Mouse (Mus musculus) heart, postnatal 0 days (tissue): ENCODE measurements at regions not wholly inside any gene's neighbourhood (a gene's known extent, or its start where the extent isn't known, plus 50 kb on each side); places are given as distances from the start of the nearest gene placed in this dataset.

Experiments
- ATAC-seq: fragments of 200-750 bp; cut with Nextera tagmentation; 2 replicates; pipeline ENCODE4 v1.8.0; 2017; ENCODE audit warnings: low read depth, moderate number of reproducible peaks, moderate library complexity; ENCODE audit not compliant: insufficient read depth
- DNase-seq: peaks from one replicate; pipeline ENCODE4 v3.0.0-alpha.2; 2016; ENCODE audit warnings: low spot score
- H3K27ac ChIP-seq: fragments of 300-500 bp; sonication (generic); 2 replicates; pipeline ENCODE4 v1.5.1; 2014; ENCODE audit warnings: low read depth, mild to moderate bottlenecking
- H3K27me3 ChIP-seq: fragments of 300-500 bp; sonication (generic); 2 replicates; pipeline ENCODE4 v1.6.1; 2014; ENCODE audit warnings: low read length, mixed read lengths; ENCODE audit not compliant: control insufficient read depth, insufficient read depth
- H3K36me3 ChIP-seq: fragments of 300-500 bp; sonication (generic); replicated peaks from 2 replicates; pipeline ENCODE4 v1.6.1; 2014; ENCODE audit warnings: low read length, mixed read lengths; ENCODE audit not compliant: control insufficient read depth, insufficient read depth
- H3K4me1 ChIP-seq: fragments of 300-500 bp; sonication (generic); 2 replicates; pipeline ENCODE4 v1.6.1; 2014; ENCODE audit warnings: antibody characterized with exemption; ENCODE audit not compliant: control insufficient read depth, insufficient read depth
- H3K4me2 ChIP-seq: fragments of 300-500 bp; sonication (generic); 2 replicates; pipeline ENCODE4 v1.6.1; 2014; ENCODE audit warnings: low read depth, mild to moderate bottlenecking, low read length, moderate library complexity
- H3K4me3 ChIP-seq: fragments of 300-500 bp; sonication (generic); 2 replicates; pipeline ENCODE4 v1.5.1; 2014; ENCODE audit warnings: low read depth, low read length
- H3K9ac ChIP-seq: fragments of 300-500 bp; sonication (generic); replicated peaks from 2 replicates; pipeline ENCODE4 v1.6.1; 2014; ENCODE audit warnings: low read depth, low read length, mixed read lengths
- H3K9me3 ChIP-seq: fragments of 300-500 bp; sonication (generic); replicated peaks from 2 replicates; pipeline ENCODE4 v1.6.1; 2016; ENCODE audit warnings: low read length; ENCODE audit not compliant: control insufficient read depth
- CTCF ChIP-seq: IDR thresholded peaks from 2 replicates; pipeline ENCODE4 v1.5.1; 2016; ENCODE audit warnings: antibody characterized with exemption, control low read depth, low read depth
- EP300 ChIP-seq: IDR thresholded peaks from 2 replicates; pipeline ENCODE4 v1.6.1; 2016; ENCODE audit warnings: antibody characterized with exemption, low read depth
- WGBS: fragments of 180-500 bp; shearing (Covaris S2); extraction: QIAGEN DNeasy Blood & Tissue Kit; methylation state at CpG from one replicate; pipeline ENCODE4 v1.1.7; 2014; 5-methylcytosine and 5-hydroxymethylcytosine counted together

GRCm38 (mm10) chr14:100426399-100426798, 141.9 kb upstream of the Klf12 start:
- no peaks in the 10 kb centered on the region for H3K4me1 ChIP-seq
- no peaks in the 10 kb centered on the region for H3K9me3 ChIP-seq
- H3K27me3 ChIP-seq: no peaks in the 10 kb centered on the region
- H3K4me2 ChIP-seq: no peak overlapping the region
- no peak for DNase-seq
- no peak for ATAC-seq
- H3K4me3 ChIP-seq: no peak overlapping the region
- TF ChIP-seq EP300 (no peak), CTCF (no peak)
- WGBS: 88% methylated on average over 7 of the region's 7 CpGs
- H3K36me3 ChIP-seq: no peaks in the 10 kb centered on the region
- no peak overlapping the region for H3K9ac ChIP-seq
- H3K27ac ChIP-seq: no peak overlapping the region

DNA sequence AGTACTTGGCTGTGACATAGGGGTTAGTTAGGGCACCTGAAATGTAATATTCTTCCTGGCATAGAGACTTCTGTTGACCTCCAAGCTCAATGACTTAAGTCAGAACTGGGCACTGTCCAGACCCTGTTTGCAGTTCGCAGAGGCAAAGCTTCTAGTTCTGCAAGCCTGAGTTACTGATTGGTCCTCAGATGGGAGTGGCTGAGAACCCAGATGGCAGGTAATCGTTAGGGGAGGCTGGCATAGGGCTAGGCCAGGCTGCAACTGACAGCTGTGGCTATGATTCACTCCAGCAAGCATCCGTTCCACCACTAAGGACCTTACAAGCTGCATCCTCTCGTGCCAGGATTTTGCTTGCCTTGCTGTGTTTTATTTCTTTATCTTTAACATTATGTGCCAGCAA, 139.3 kb upstream of the Klf12 start:
- ATAC-seq (no peak), DNase-seq (no peak)
- Histone ChIP-seq H3K4me2 (no peak overlapping the region), H3K27ac (no peak overlapping the region), H3K27me3 (no peaks in the 10 kb centered on the region), H3K4me3 (no peak overlapping the region), H3K36me3 (no peaks in the 10 kb centered on the region), H3K9ac (no peak overlapping the region), H3K4me1 (no peaks in the 10 kb centered on the region), H3K9me3 (no peaks in the 10 kb centered on the region)
- 56% methylated on average over 4 of the region's 4 CpGs for WGBS
- TF ChIP-seq CTCF (no peak), EP300 (no peak)

DNA sequence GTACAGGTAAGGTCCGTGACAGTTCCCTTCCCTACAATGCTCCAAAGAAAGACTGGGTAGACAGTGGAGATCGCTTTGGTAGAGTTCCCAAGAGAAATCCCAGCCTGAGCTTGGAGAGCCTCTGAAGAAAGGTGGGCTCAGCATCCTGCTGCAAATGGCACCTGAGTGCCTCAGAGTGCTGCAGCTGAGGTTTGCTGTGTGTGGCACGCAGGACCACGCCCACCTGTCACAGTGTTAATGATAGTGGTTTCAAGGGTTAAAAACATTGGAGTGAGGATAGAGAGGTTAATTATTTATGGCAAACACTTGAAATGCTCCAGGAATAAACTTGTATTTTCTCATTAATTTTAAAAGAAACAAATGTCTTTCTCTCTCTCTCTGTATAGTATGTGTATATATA, 137.2 kb upstream of the Klf12 start:
- no peaks in the 10 kb centered on the region for H3K9me3 ChIP-seq
- ATAC-seq: no peak
- TF ChIP-seq EP300: no peak
- TF ChIP-seq CTCF: no peak
- no peak for DNase-seq
- no peaks in the 10 kb centered on the region for H3K36me3 ChIP-seq
- no peak overlapping the region for H3K4me2 ChIP-seq
- no peak overlapping the region for H3K4me3 ChIP-seq
- H3K4me1 ChIP-seq: no peaks in the 10 kb centered on the region
- H3K27ac ChIP-seq: no peak overlapping the region
- no peaks in the 10 kb centered on the region for H3K27me3 ChIP-seq
- H3K9ac ChIP-seq: no peak overlapping the region
- WGBS: 84% methylated on average over 4 of the region's 4 CpGs

GRCm38 (mm10) chr14:100415099-100415498, 130.6 kb upstream of the Klf12 start:
- Histone ChIP-seq H3K27me3 (no peaks in the 10 kb centered on the region), H3K9me3 (no peaks in the 10 kb centered on the region), H3K4me3 (no peak overlapping the region), H3K9ac (no peak overlapping the region), H3K36me3 (no peaks in the 10 kb centered on the region), H3K4me1 (no peaks in the 10 kb centered on the region), H3K27ac (no peak overlapping the region), H3K4me2 (no peak overlapping the region)
- no peak for DNase-seq
- TF ChIP-seq EP300 (no peak), CTCF (no peak)
- ATAC-seq: no peak
- 65% methylated on average over 4 of the region's 4 CpGs for WGBS

DNA sequence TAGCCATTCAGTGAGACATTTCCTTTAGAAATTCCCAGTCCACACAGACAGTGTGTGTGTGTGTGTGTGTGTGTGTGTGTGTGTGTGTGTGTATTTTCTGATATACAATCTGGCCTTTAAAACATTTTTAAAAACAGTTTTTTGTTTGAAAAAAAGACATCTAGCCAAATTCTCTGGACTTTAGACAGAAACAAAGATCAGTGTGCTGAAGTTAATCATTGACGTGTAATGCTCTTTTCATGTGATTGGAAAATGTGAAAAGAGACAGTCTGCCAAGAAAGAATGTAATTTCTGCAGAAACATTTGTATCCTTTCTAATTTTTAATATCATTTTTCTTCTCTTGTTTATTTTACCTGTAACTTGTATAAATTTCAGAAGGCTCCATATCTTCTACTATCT, 127.7 kb upstream of the Klf12 start:
- Histone ChIP-seq H3K9ac (no peak overlapping the region), H3K9me3 (no peaks in the 10 kb centered on the region), H3K27ac (no peak overlapping the region), H3K36me3 (no peaks in the 10 kb centered on the region), H3K4me2 (no peak overlapping the region), H3K4me1 (no peaks in the 10 kb centered on the region), H3K4me3 (no peak overlapping the region), H3K27me3 (no peaks in the 10 kb centered on the region)
- TF ChIP-seq EP300 (no peak), CTCF (no peak)
- ATAC-seq: no peak
- no peak for DNase-seq
- WGBS: 78% methylated on average over 1 of the region's 1 CpGs

- H3K9ac ChIP-seq: no peak overlapping the region
- DNase-seq (no peak), ATAC-seq (no peak)
- WGBS: 61% methylated on average over 5 of the region's 5 CpGs
- no peaks in the 10 kb centered on the region for H3K27me3 ChIP-seq
- H3K36me3 ChIP-seq: no peaks in the 10 kb centered on the region
- H3K27ac ChIP-seq: no peak overlapping the region
- TF ChIP-seq EP300 (no peak), CTCF (no peak)
- H3K4me3 ChIP-seq: no peak overlapping the region
- H3K9me3 ChIP-seq: no peaks in the 10 kb centered on the region
- no peaks in the 10 kb centered on the region for H3K4me1 ChIP-seq
- no peak overlapping the region for H3K4me2 ChIP-seq
Observed at GRCm38 (mm10) chr14:100397191-100397590, 112.7 kb upstream of the Klf12 start.
